Mouse (Mus musculus) ES-Bruce4 (cell line): ENCODE results near the gene Rapgef5. TPM values are rescaled to one million over a fixed set of nuclear protein-coding genes. Genes with fewer than 3 reads are reported as not detected.

Experiments
- H3K27ac ChIP-seq: 2 replicates; pipeline ENCODE4 v1.5.1; 2012; ENCODE audit warnings: low read length, inconsistent platforms; ENCODE audit not compliant: insufficient read depth
- H3K27me3 ChIP-seq: 2 replicates; pipeline ENCODE4 v1.6.1; 2012; ENCODE audit warnings: mild to moderate bottlenecking, low read length, inconsistent platforms; ENCODE audit not compliant: control insufficient read depth, poor library complexity, insufficient read depth, severe bottlenecking
- H3K36me3 ChIP-seq: 2 replicates; pipeline ENCODE4 v1.6.1; 2012; ENCODE audit warnings: inconsistent platforms, mild to moderate bottlenecking, low read length, moderate library complexity; ENCODE audit not compliant: control insufficient read depth, poor library complexity, insufficient read depth, severe bottlenecking
- H3K4me1 ChIP-seq: one replicate; pipeline ENCODE4 v1.8.1; 2011; ENCODE audit warnings: low read length; ENCODE audit not compliant: control insufficient read depth, insufficient read depth
- H3K4me3 ChIP-seq: 2 replicates; pipeline ENCODE4 v1.5.1; 2011; ENCODE audit warnings: low read depth, mild to moderate bottlenecking, low read length
- H3K9ac ChIP-seq: 2 replicates; pipeline ENCODE4 v1.6.1; 2012; ENCODE audit warnings: low read depth, mild to moderate bottlenecking, inconsistent platforms; ENCODE audit not compliant: poor library complexity, severe bottlenecking
- H3K9me3 ChIP-seq: replicated peaks from 2 replicates; pipeline ENCODE4 v1.6.1; 2012; ENCODE audit warnings: mild to moderate bottlenecking, low read length, inconsistent platforms; ENCODE audit not compliant: control insufficient read depth, poor library complexity, insufficient read depth, severe bottlenecking
- CTCF ChIP-seq: IDR thresholded peaks from one replicate; pipeline ENCODE4 v1.8.1; 2011; ENCODE audit warnings: low read depth, low read length
- EP300 ChIP-seq: IDR thresholded peaks from 2 replicates; pipeline ENCODE4 v1.6.1; 2011; ENCODE audit warnings: low read depth, low read length; ENCODE audit not compliant: insufficient read depth
- POLR2A ChIP-seq: IDR thresholded peaks from one replicate; pipeline ENCODE4 v1.8.1; 2011; ENCODE audit warnings: low read length; ENCODE audit not compliant: insufficient read depth
- polyA plus RNA-seq: library from polyadenylated mRNA; stranded (reverse); fragments of >200 nt; gene quantifications from 2 replicates; pipeline ENCODE4 v1.2.4, GENCODE M21; 2011; ENCODE audit warnings: low read depth; ENCODE audit not compliant: missing spikeins, insufficient read depth, insufficient read length

Rapgef5 gene
- polyA plus RNA-seq, 1 experiment: 23.8 TPM

DNA sequence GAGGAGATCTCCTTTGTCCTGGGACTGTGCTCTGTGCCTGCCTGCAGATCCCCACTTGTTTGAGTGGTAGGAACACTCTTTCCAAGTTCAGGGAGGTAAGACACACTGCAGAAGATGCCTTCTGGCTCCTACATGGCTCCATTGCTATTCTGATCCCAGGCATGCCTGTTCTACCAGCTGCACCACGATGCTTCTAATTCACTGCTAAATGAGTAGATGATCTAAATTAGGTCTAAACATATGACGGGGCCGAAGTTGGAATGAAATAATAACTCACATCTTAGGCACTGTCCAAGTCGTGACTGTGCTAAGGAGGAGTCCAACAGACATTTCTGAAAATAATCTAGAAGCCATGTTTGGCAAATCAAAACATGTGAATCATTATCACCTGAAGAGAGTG is 68.0 kb downstream of the Rapgef5 start:
- Histone ChIP-seq H3K27me3 (no peaks in the 10 kb centered on the region), H3K27ac (no peak overlapping the region), H3K36me3 (peaks cover 7% of the 10 kb centered on the region), H3K4me1 (no peaks in the 10 kb centered on the region), H3K9me3 (no peaks in the 10 kb centered on the region), H3K4me3 (no peak overlapping the region), H3K9ac (no peak overlapping the region)
- TF ChIP-seq EP300 (no peak), CTCF (no peak), POLR2A (no peak)

DNA sequence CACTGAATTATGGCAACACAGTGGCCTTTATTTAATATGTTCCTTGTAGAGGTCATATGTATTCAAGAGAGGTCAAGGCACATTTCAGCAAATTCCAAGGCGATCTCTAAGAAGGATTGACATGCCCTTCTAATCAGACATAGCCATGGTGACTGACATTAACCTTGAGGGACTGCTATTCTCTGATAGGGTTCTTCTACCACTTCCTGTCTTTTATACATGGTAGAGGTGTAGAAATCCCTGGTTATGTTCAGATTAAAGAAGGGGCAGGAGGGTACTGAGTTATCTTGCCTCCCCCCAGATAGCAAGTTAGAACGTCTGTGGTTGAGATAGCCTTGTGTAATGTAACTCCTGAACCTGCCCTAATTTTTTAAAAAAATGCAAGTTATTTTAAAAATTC is 69.1 kb downstream of the Rapgef5 start:
- H3K9me3 ChIP-seq: no peaks in the 10 kb centered on the region
- H3K4me3 ChIP-seq: no peak overlapping the region
- H3K36me3 ChIP-seq: peaks cover 7% of the 10 kb centered on the region
- H3K4me1 ChIP-seq: no peaks in the 10 kb centered on the region
- TF ChIP-seq EP300 (no peak), POLR2A (no peak), CTCF (no peak)
- no peak overlapping the region for H3K9ac ChIP-seq
- H3K27ac ChIP-seq: no peak overlapping the region
- H3K27me3 ChIP-seq: no peaks in the 10 kb centered on the region

DNA sequence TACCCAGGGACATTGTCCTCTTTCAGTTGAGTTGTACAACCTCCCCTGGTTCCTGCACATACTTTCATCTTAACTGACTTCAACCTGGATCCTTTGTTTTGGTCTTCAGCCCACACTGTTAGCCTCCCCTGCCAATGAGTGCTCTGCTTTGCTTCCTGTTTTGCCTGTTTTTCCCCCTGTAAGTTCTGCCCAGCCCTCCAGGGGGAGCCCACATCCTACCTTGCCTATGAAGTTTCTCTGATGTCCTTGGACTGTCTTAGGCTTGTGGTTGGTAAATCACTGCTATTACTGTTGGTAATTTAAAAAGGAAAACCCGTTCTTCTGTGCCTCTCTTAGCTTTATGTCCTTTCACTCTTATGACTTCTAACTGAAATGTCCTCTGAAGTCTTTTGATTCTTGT is 69.8 kb downstream of the Rapgef5 start:
- no peaks in the 10 kb centered on the region for H3K27me3 ChIP-seq
- H3K36me3 ChIP-seq: peaks cover 7% of the 10 kb centered on the region
- TF ChIP-seq CTCF (peak; percentile 80), POLR2A (no peak)
- no peak overlapping the region for H3K27ac ChIP-seq
- H3K4me3 ChIP-seq: no peak overlapping the region
- no peaks in the 10 kb centered on the region for H3K4me1 ChIP-seq
- H3K9me3 ChIP-seq: no peaks in the 10 kb centered on the region
- H3K9ac ChIP-seq: no peak overlapping the region

DNA sequence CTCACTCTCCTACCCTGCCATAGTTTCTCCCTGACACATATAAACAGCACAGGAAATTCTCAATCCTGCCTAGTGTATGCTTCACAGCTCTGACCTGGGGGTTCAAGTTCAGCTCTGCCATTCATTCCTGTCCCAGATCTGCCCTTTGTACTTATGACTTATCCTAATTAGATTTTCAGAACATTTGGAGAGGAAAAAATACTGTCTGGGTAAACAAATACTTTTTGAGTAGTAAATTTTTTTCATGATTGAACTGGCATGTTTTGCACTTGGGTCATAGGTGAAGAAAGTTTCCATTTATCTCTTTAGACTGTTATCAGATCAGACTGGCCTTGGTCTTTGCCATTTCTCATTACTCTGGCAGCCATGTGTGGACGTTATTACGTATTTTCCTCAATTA is 72.9 kb downstream of the Rapgef5 start:
- Histone ChIP-seq H3K4me3 (no peak overlapping the region), H3K27ac (no peak overlapping the region), H3K9ac (no peak overlapping the region), H3K27me3 (no peaks in the 10 kb centered on the region), H3K36me3 (peaks cover 7% of the 10 kb centered on the region), H3K9me3 (no peaks in the 10 kb centered on the region), H3K4me1 (no peaks in the 10 kb centered on the region)
- TF ChIP-seq CTCF (no peak), POLR2A (no peak), EP300 (no peak)

DNA sequence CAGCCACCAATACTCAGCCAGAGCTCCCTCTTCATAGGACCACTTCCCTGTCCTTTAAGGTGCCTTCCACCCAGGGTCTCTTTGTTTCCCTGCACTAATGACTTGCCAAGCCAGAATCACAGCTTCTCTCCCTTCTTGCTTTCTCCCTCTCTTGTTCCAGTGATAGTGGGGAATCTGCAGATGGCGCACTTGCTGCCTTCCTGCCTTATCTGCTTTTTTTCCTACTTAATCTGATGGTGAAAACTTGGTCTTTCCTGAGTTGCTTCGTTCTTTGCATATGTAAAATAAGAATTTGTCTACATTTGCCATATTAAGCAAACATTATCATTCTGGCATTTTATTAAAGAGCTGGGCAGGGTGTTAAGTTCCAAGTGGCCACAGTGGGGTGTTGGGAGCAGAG is 75.7 kb downstream of the Rapgef5 start:
- TF ChIP-seq POLR2A: no peak
- no peak for TF ChIP-seq EP300
- no peak for TF ChIP-seq CTCF
- H3K27me3 ChIP-seq: no peaks in the 10 kb centered on the region
- H3K4me1 ChIP-seq: no peaks in the 10 kb centered on the region
- no peak overlapping the region for H3K27ac ChIP-seq
- H3K9me3 ChIP-seq: no peaks in the 10 kb centered on the region; the same call in 1 of the 2 replicates
- no peak overlapping the region for H3K4me3 ChIP-seq
- peaks cover 2% of the 10 kb centered on the region for H3K36me3 ChIP-seq
- H3K9ac ChIP-seq: no peak overlapping the region

DNA sequence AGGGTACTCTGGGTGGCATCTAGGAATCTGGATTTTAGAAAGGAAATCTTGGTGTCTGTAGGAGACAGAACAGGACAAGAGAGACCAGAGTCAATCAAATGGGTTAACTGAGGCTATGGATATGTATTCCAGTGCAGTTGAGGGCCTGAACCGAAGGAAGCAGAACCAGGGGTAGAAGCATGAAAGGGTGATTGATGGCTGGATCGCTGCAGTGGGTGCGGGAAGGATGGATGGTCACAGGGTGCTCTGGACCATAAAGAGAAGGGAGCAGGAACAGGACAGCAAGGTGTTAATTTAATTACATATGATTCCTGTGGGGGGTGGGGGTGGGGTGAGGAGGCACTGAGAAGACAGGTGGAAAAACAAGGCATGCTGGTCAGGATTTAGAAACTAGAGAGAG is 76.3 kb downstream of the Rapgef5 start:
- no peak overlapping the region for H3K4me3 ChIP-seq
- H3K9ac ChIP-seq: no peak overlapping the region

More for the DNA sequence above, 76.3 kb downstream of the Rapgef5 start:
- Histone ChIP-seq H3K9me3 (no peaks in the 10 kb centered on the region; the same call in 1 of the 2 replicates), H3K4me1 (no peaks in the 10 kb centered on the region), H3K27ac (no peak overlapping the region), H3K36me3 (peaks cover 2% of the 10 kb centered on the region), H3K27me3 (no peaks in the 10 kb centered on the region)
- TF ChIP-seq POLR2A: no peak
- TF ChIP-seq CTCF: no peak
- TF ChIP-seq EP300: no peak
